Mouse (Mus musculus) lung, embryonic 14.5 days (tissue): Measurements from ENCODE around the gene Rsrc1. TPM values are rescaled to one million over a fixed set of nuclear protein-coding genes. Genes with fewer than 3 reads are reported as not detected.

Experiments
- ATAC-seq: fragments of 200-750 bp; cut with Nextera tagmentation; 2 replicates; pipeline ENCODE4 v1.8.0; 2017; ENCODE audit warnings: mild to moderate bottlenecking, moderate TSS enrichment, moderate library complexity; ENCODE audit not compliant: insufficient read depth
- DNase-seq: peaks from one replicate; pipeline ENCODE4 v3.0.0-alpha.2; 2015
- H3K27ac ChIP-seq: fragments of 300-500 bp; sonication (generic); 2 replicates; pipeline ENCODE4 v1.5.1; 2014; ENCODE audit warnings: low read depth, mild to moderate bottlenecking, moderate library complexity
- H3K27me3 ChIP-seq: fragments of 300-500 bp; sonication (generic); 2 replicates; pipeline ENCODE4 v1.6.1; 2014; ENCODE audit warnings: low read length, control low read depth; ENCODE audit not compliant: insufficient read depth
- H3K36me3 ChIP-seq: fragments of 300-500 bp; sonication (generic); 2 replicates; pipeline ENCODE4 v1.6.1; 2014; ENCODE audit warnings: control low read depth; ENCODE audit not compliant: insufficient read depth
- H3K4me1 ChIP-seq: fragments of 300-500 bp; sonication (generic); 2 replicates; pipeline ENCODE4 v1.6.1; 2014; ENCODE audit warnings: antibody characterized with exemption, control low read depth; ENCODE audit not compliant: insufficient read depth
- H3K4me2 ChIP-seq: fragments of 300-500 bp; sonication (generic); 2 replicates; pipeline ENCODE4 v1.6.1; 2014; ENCODE audit warnings: mild to moderate bottlenecking
- H3K4me3 ChIP-seq: fragments of 300-500 bp; sonication (generic); 2 replicates; pipeline ENCODE4 v1.5.1; 2014; ENCODE audit warnings: low read depth, low read length
- H3K9ac ChIP-seq: fragments of 300-500 bp; sonication (generic); 2 replicates; pipeline ENCODE4 v1.6.1; 2014
- H3K9me3 ChIP-seq: fragments of 300-500 bp; sonication (generic); 2 replicates; pipeline ENCODE4 v1.6.1; 2016; ENCODE audit warnings: low read depth, low read length, control low read depth
- CTCF ChIP-seq: IDR thresholded peaks from 2 replicates; pipeline ENCODE4 v1.5.1; 2016; ENCODE audit warnings: antibody characterized with exemption, low read depth
- WGBS: fragments of 180-500 bp; shearing (Covaris S2); extraction: QIAGEN DNeasy Blood & Tissue Kit; methylation state at CpG from one replicate; pipeline ENCODE4 v1.1.7; 2014; 5-methylcytosine and 5-hydroxymethylcytosine counted together
- polyA plus RNA-seq: library from polyadenylated mRNA; unstranded; fragments of >200 nt; fragmentation: Nextera tagmentation; extraction: Ambion mirVana; gene quantifications from 2 replicates; pipeline ENCODE4 v1.2.1, GENCODE M21; 2014

Rsrc1 gene
- polyA plus RNA-seq, 1 experiment from 2014 or later, result 38.1 TPM

- Histone ChIP-seq H3K36me3 (no peaks in the 10 kb centered on the region), H3K27ac (no peak overlapping the region), H3K4me1 (no peaks in the 10 kb centered on the region), H3K9me3 (no peaks in the 10 kb centered on the region), H3K4me2 (no peak overlapping the region), H3K9ac (no peak overlapping the region), H3K27me3 (peaks cover 81% of the 10 kb centered on the region), H3K4me3 (no peak overlapping the region)
- no peak for TF ChIP-seq CTCF
- under 1% methylated on average over 29 of the region's 29 CpGs for WGBS
- DNase-seq (no peak), ATAC-seq (peak; percentile 53; the same call in 1 of the 2 replicates)
These were observed 10.4 kb upstream of the Rsrc1 start for GRCm38 (mm10) chr3:66970661-66971331.

DNA sequence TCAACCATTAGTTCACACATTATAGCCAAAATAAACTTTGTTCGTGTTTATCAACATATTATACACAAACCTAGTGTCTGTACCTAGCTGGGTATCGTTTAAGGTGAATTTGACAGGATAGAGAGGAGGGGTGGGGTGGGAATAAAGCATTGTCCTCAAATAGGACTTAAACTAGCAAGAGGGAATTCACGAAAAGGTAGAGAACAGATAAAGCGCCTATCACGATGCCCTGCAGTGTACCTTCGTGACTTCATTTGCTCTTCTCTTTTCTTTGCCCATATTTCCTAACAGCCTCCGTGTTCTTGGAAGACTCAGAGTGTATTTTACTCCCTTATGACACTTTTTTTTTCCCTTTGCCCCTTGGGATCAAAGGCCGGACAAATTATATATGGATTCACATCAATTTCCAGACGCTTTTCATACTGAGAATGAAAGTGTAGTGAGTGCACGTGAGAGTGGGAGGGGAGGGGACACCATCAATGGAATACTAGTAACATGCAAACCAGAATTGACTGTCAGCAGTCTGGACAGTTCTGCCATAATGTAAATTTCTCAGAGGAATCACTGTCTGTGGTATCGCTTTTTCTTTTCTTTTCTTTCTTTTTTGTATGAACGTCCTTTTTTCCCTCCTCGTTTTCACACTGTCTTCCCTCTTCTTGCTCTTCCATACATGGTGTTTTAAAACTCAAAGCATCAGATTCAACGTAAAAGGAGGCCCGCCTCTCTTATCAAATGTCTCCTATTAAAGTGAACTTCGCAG is 8.8 kb upstream of the Rsrc1 start:
- 5% methylated on average over 16 of the region's 16 CpGs for WGBS
- no peak overlapping the region for H3K4me3 ChIP-seq
- H3K36me3 ChIP-seq, result no peaks in the 10 kb centered on the region
- DNase-seq (peak; percentile 17), ATAC-seq (no peak)
- H3K27me3 ChIP-seq, result peaks cover 86% of the 10 kb centered on the region
- H3K27ac ChIP-seq, result no peak overlapping the region
- no peak overlapping the region for H3K4me2 ChIP-seq
- no peak for TF ChIP-seq CTCF
- no peak overlapping the region for H3K9ac ChIP-seq
- H3K4me1 ChIP-seq, result no peaks in the 10 kb centered on the region
- no peaks in the 10 kb centered on the region for H3K9me3 ChIP-seq

DNA sequence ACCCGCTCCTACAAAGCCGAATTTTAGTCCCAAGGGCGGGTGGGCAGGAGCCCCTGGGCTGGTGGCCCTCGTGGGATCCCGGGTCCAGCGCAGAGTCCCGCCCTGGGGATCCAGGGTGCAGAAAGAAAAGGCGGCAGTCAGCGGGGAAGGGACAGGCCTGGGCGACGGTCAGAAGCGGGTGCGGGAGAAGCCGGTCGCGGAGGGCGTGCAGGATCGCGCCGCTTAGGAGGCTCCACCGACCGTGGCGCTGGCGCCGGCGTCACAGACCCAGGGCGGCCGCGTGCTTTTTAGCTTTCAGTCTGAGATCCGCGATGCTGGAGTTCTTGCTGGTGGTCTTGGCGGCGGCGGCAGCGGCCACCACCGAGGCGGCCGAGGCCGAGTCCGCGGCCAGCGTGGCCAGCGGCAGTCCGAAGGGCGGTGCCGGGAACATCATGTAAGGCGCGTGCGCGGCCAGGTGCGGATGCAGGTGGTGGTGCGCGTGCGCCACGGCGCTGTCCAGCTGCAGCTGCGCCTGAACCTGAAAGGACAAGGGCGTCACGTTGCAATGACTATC is 7.7 kb upstream of the Rsrc1 start:
- no peak overlapping the region for H3K9ac ChIP-seq
- no peak for TF ChIP-seq CTCF

DNA sequence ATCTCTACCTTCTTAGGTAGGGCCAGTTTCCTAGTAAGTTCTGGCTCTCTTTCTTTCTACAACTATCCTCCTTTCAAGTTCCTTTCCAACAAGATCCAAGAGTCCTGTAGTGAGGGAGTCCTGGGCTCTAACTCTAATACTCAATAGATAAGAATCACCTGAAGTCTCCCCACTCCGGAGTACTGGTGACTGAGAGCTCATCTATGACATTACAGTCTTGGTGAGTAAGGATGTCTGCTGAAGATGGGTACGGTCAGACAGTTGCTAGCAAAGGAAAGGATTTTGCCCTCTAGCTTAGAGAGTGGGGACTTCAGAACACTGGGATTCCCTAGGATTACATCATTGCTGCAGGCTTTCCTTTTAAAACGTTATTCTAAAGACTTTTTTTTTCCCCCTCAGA is 6.7 kb upstream of the Rsrc1 start:
- no peaks in the 10 kb centered on the region for H3K36me3 ChIP-seq
- TF ChIP-seq CTCF, result no peak
- H3K4me3 ChIP-seq, result no peak overlapping the region
- H3K9ac ChIP-seq, result no peak overlapping the region
- peaks cover 95% of the 10 kb centered on the region for H3K27me3 ChIP-seq
- H3K27ac ChIP-seq, result no peak overlapping the region
- ATAC-seq (no peak), DNase-seq (no peak)
- H3K4me1 ChIP-seq, result no peaks in the 10 kb centered on the region
- WGBS, result 18% methylated on average over 3 of the region's 3 CpGs
- H3K4me2 ChIP-seq, result no peak overlapping the region
- H3K9me3 ChIP-seq, result no peaks in the 10 kb centered on the region

More for the DNA sequence above, 7.7 kb upstream of the Rsrc1 start:
- DNase-seq, result peak; percentile 73
- Histone ChIP-seq H3K4me3 (peak overlapping the region; percentile 43), H3K4me2 (peak overlapping the region; percentile 67), H3K36me3 (no peaks in the 10 kb centered on the region), H3K27me3 (peaks cover 87% of the 10 kb centered on the region), H3K9me3 (no peaks in the 10 kb centered on the region), H3K27ac (no peak overlapping the region), H3K4me1 (no peaks in the 10 kb centered on the region)
- under 1% methylated on average over 59 of the region's 59 CpGs for WGBS
- peak; percentile 60 for ATAC-seq

DNA sequence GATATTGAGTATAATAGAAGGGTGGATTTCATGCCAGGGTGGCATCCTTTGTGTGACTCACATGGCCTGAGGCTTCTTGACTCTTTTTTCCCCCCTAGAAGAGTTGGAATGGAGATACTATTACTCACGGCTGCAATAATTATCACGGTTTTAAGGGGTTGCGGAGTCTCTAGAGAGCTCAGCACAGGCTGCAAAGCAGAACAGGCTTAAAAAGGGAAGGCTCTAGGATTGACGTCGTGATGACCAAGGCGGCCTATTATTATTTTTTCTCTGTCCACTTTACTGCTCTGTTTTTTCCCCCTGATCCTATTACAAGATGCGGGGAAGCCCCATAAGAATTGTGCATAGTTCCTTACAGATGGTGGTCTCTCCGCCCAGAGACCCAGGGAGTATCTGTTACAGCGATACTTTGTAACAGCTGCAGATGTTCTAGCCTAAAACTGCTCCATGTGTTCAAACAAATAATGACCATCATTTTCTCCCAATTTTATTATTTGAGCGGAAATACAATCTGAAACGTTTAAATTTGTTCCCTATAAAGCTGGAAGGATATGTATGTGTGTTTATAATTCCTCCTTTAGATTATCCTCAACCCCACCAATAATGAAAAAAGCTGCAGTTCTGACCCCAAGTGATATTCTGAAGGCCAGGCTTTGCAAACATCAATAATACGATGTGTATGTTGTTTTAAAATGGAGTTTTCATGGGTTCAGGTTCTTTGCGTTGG is 4.1 kb upstream of the Rsrc1 start:
- H3K4me2 ChIP-seq, result no peak overlapping the region
- TF ChIP-seq CTCF, result no peak
- 10% methylated on average over 13 of the region's 13 CpGs for WGBS

GRCm38 (mm10) chr3:66977811-66978456 is 3.3 kb upstream of the Rsrc1 start:
- H3K36me3 ChIP-seq, result no peaks in the 10 kb centered on the region
- peak; percentile 26 for DNase-seq
- H3K27ac ChIP-seq, result no peak overlapping the region
- H3K4me1 ChIP-seq, result 0 out of 2 replicates have a peak, but pooled peaks cover 4% of the 10 kb centered on the region
- TF ChIP-seq CTCF, result no peak
- no peak overlapping the region for H3K4me3 ChIP-seq
- ATAC-seq, result no peak
- no peak overlapping the region for H3K9ac ChIP-seq
- peaks cover 97% of the 10 kb centered on the region for H3K27me3 ChIP-seq
- H3K9me3 ChIP-seq, result no peaks in the 10 kb centered on the region
- 1% methylated on average over 25 of the region's 25 CpGs for WGBS
- H3K4me2 ChIP-seq, result no peak overlapping the region

More for the DNA sequence above, 4.1 kb upstream of the Rsrc1 start:
- DNase-seq (no peak), ATAC-seq (no peak)
- 0 out of 2 replicates have a peak, but pooled peaks cover 4% of the 10 kb centered on the region for H3K4me1 ChIP-seq
- no peak overlapping the region for H3K27ac ChIP-seq
- H3K27me3 ChIP-seq, result peaks cover 96% of the 10 kb centered on the region
- H3K4me3 ChIP-seq, result no peak overlapping the region
- no peaks in the 10 kb centered on the region for H3K9me3 ChIP-seq
- H3K9ac ChIP-seq, result no peak overlapping the region
- no peaks in the 10 kb centered on the region for H3K36me3 ChIP-seq
